Mouse (Mus musculus) mature B cell (primary cell): ENCODE measurements around the gene 1700013G24Rik.

Experiments
- in situ Hi-C: fragments of 300-500 bp; cut with MboI; formaldehyde crosslinking; loops from 2 replicates; pipeline ENCODE4 v1.14.3; 2019

The 1700013G24Rik gene

GRCm38 (mm10) chr4:137476065-137476760 is 23.1 kb downstream of the 1700013G24Rik start:
- in situ Hi-C loops = no loop called here

- in situ Hi-C loops = no loop called here
Measured at GRCm38 (mm10) chr4:137476761-137477237, 23.7 kb downstream of the 1700013G24Rik start.

- in situ Hi-C loops = no loop called here
Measured at GRCm38 (mm10) chr4:137477611-137478010, 24.5 kb downstream of the 1700013G24Rik start.

DNA sequence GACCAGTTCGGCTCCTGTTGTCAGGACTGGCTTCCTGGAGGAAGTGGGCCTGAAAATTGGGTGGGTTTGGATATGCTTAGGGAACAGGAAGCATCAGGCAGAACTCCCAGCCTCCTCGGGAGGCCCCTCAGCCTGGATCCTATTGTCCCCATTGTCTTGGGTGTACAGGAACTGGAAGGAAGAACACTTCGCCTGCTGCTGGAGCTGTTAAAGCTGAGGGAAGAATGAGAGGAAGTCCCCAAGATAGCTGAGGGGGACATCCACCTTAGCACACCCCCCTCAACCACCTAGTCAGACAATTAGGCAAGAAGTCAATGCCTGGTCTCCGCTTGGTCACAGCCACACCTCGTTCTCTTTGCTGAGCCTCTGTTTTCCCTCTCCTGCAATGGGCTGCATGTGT is 25.2 kb downstream of the 1700013G24Rik start:
- in situ Hi-C loops = no loop called here

DNA sequence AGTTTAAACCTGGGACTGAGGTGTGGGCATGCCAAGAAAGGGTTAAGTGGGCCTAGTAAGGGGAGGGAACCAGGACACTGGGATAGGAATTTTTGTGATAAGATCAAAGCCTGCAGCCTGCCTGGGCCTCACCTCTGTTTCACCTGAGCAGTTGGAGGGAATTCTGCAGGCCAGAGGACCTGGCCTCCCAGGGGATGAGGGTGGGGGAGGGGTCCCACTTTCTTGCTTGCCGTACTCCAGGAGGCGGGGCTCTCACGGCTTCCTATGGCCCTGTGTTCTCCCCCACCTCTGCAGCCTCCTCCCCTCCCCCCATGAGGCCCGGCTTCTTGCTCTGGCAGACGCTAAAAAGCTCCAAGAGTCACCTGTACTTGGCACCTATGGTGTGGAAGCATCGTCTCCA is 26.7 kb downstream of the 1700013G24Rik start:
- in situ Hi-C loops = no loop called here

- in situ Hi-C loops = no loop called here
Measured at GRCm38 (mm10) chr4:137480191-137480992, 27.3 kb downstream of the 1700013G24Rik start.

- in situ Hi-C loops = no loop called here
Measured at GRCm38 (mm10) chr4:137480993-137481340, 27.9 kb downstream of the 1700013G24Rik start.

GRCm38 (mm10) chr4:137481381-137482030 is 28.4 kb downstream of the 1700013G24Rik start:
- in situ Hi-C loops = no loop called here

DNA sequence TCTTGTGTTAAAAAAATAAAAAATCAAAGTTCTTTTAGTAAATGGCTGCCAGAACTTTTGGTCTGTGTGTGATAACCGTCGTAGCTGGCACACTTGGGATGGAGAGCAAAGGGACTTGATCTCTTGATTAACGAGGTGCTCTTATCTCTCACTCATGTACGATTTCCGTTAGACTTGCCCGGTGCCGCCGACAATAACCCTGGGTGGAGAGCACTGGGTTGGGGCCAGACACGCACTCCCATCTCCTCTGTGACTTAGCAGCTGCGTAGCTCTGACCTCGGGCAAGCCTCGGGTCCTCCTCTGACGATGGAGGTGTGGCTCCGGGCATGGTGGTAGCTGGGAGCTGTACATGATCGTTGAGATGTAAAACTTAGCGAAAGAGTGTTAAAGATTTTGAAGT is 30.8 kb downstream of the 1700013G24Rik start:
- in situ Hi-C loops = no loop called here

GRCm38 (mm10) chr4:137484586-137484985 is 31.5 kb downstream of the 1700013G24Rik start:
- in situ Hi-C loops = no loop called here

DNA sequence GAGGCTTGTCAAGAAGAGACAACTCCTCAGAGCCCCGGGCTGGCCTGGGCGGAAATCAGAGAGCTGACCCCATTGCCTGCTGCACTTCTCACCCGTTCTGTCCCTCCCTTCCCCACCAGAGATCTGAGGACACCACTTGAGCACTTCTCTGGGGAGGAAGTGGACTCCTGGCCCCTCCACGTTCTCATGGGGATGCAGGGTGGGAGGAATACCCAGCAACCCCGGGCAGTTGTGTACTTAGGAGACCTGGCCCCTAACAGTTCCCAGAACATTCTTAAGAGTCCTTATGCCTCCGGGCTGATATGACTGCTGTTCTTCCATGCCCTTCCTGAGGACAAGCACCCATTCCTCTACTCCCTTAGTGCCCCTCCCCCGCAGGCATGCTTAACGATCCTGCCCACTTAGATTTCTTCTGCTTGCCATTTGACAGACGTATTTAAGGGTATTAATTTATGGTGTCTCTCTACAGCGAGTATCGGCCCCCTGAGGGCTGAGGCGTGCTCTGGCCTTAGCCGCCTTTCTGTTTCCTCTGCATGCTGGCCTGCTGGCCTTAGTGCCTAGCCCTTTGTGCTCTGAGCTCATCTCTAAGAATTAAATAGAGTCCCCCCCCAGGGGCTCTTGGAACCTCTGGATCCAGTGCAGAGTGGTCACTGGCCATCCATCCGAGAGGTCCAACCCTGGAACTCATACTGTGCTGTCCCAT is 32.3 kb downstream of the 1700013G24Rik start:
- in situ Hi-C loops = no loop called here

DNA sequence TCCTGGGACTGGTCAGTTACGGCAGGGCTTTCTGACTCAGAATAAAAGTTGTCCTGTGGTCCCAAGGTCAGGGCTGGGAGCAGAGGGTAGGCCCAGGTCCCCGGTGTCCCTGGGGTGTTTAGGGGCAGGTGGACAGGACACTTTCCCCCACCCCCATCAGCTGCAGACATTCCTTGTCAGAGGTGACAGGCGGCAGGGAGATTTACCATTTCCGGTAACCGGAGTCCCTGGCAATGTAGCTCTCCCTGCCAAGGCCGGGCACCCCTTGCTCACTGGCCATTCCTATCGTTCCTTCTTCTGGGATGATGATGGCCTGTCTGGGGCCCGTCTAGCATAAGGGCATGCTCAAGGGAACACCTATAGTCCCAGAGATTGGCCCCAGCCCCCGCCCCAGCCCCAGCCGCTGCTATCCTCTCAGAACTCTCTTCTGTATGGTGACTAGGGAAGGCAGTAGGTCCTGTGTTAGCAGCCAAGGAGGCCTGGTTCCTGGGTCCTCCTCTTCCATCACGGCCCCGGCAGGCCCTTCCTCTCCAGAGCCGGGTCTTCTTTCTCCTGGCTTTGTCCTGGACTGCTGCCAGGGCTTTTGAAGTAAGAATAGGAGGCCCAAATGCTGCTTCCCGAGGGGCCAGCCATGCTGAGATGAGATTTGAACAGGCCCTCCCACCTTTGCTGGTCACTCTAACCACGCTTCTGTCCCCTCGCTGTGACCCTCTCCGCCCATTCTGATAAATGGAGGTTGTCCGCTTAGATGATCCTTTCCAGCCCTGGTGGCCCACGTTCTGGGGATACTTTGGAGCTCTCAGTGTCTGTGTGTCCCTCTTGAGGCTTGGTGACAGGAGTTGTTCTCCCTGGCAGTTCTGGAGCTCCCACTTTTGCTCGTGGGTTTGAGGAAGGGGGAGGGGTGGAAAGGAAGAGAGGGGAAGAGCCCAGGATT is 33.3 kb downstream of the 1700013G24Rik start:
- in situ Hi-C loops = no loop called here

- in situ Hi-C loops = no loop called here
Measured at GRCm38 (mm10) chr4:137487286-137488000, 34.4 kb downstream of the 1700013G24Rik start.

DNA sequence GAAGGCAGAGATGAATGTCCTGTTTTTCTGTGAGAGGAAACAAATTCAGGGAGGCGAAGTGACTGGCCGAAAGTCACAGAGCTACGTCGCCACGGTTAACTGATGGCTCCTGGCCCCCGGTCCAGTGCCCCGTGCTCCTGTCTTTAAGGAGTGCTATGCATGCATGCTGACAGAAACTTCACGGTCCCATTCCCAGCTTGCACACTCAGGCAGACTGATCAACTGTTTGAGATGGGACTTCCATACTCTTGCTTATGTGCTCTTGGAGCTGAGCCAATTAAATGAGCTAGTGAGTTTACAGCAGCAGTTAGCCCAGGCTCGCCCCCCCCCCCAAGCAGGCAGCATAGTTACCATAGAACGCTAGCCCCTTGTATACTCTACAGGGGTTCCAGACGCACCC is 35.0 kb downstream of the 1700013G24Rik start:
- in situ Hi-C loops = no loop called here

DNA sequence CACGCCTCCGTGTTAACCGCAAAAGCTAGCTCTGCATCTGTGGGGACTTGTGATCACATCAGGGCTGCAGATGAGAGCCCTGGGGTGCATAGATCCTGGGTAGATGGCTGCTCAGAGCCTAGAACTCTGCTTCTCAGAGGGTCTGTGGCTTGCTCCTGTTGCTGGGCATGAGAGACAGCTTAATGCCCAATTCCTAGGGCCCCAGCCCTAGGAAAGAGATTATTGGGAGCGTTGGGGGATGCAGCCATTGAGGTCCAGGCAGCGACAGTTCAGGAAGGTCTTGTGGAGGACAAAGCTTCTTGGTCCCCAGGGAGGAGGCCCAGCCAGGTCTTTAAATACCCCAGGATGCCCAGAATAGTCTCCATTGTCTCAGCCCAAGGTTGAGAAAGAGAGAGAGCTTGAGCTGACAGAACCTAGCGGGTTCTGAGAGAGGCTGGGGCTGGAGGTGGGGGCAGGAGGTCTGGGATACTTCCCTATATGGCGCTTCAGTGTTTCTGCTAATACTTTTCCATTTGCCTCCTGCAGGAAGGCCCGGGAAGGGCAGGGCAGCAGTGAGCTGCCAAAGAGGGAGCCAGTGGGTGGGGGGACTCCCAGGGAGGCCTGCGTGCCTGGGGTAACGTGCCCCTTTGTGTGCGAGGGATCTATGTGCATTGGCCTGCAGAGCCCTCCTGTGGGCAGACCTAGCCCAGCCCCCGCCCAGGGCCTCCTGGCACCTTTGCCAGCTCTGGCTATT is 35.7 kb downstream of the 1700013G24Rik start:
- in situ Hi-C loops = no loop called here

- in situ Hi-C loops = no loop called here
Measured at GRCm38 (mm10) chr4:137489996-137490395, 36.9 kb downstream of the 1700013G24Rik start.

DNA sequence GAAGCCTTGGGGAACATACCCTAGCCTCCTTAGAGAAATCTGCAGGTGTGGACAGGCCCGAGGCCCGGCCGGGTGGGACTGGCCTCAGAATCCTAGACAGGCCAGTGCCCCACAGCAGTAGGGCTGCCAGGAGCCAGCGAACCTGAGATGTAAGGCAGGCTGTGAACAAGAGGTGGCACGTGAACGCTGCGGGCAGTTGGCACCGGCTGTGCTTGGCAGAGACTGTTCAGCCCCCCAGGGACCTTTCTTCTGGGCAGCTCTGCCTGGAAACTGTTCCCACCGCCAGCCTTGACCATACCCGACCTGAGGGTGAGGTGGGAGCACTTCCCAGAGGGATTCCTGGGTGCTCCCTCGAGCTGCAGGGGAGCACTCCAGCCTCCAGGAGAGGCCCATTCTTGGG is 39.5 kb downstream of the 1700013G24Rik start:
- in situ Hi-C loops = no loop called here

GRCm38 (mm10) chr4:137493187-137493586 is 40.1 kb downstream of the 1700013G24Rik start:
- in situ Hi-C loops = no loop called here

DNA sequence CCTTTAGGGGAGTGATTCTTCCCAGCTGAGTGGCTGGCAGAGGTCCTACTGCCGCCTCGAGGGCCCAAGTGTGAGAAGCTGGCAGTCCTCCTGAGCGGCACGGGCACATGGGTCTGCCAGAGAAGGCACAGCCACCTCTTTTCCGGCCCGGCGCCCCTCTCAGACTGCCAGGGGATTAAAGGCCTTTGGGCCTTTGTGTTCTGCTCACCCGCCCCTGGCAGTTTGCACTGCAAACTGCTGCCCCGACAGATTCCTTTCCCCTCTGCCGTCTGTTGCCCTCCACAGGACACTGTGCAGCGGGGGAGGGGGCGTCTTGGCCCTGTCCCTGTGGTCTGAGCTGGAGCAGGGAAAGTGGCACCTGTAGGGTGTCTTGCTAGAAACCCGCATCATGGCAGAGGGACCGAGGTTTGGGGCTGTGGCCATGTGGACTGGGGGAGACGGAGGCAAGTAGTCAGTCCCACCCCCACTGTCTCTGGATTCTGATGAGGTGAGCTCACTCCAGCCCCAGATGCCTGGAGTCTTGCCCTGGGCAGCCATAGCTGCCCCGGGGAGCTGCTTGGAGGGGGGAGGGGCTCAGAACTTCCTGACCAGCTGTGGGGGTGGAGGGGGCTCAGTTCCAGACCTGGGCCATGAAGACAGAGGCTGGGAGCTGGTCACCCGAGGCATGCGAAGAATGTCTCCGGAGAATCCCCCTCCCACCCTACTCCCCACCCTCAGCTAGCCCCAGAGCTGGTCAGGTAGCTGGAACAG is 41.8 kb downstream of the 1700013G24Rik start:
- in situ Hi-C loops = no loop called here
